Mouse (Mus musculus): Measurements from ENCODE around the gene Gsk3b. TPM values are rescaled to one million over a fixed set of nuclear protein-coding genes. Genes with fewer than 3 reads are reported as not detected.
"Not testable (repeated sequence)": the region's sequence is repeated elsewhere in the genome, so short reads cannot be mapped to it uniquely, and the experiment has no call there.

The Gsk3b gene
- polyA plus RNA-seq, 1 experiment from 2014 or later, result 29.6 TPM

DNA sequence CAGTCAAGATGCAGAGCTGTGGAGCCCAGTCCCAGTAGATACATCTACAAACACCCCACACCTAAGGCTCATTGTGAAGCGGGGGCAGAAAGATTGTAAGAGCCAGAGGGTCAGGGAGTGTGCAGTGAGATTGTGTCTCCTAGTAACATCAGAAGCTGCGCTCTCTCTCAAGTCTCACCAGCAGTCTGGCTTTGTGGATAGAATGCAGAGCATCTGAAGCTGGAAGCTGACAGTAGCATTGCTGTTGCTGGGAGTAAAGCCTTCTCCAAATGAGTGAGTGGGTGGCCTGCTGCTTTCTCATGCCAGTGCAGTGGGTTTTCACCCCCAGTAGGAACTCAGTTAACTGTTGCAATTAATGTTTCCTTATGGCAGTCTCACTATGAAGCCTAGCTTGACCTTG lies 25.3 kb downstream of the Gsk3b start:
- Histone ChIP-seq H3K36me3 (ENCODE audit: control insufficient read depth, insufficient read depth, low read length) (0 out of 2 replicates have a peak, but pooled peaks cover 2% of the 10 kb centered on the region), H3K4me3 (ENCODE audit: low read depth, low read length) (no peak overlapping the region), H3K9me3 (ENCODE audit: control insufficient read depth, low read length) (no peaks in the 10 kb centered on the region), H3K4me2 (no peak overlapping the region), H3K27me3 (replicated peaks; ENCODE audit: control insufficient read depth, insufficient read depth, low read length) (no peaks in the 10 kb centered on the region), H3K27ac (ENCODE audit: low read depth, low read length) (no peak overlapping the region), H3K9ac (ENCODE audit: low read depth, low read length) (no peak overlapping the region), H3K4me1 (replicated peaks; ENCODE audit: control insufficient read depth, insufficient read depth, low read length) (peaks cover 4% of the 10 kb centered on the region; the same call in 1 of the 2 replicates)
- 76% methylated on average over 2 of the region's 2 CpGs for WGBS
- DNase-seq (ENCODE audit: low spot score) (no peak), ATAC-seq (replicated peaks; ENCODE audit: low FRiP score) (no peak)

DNA sequence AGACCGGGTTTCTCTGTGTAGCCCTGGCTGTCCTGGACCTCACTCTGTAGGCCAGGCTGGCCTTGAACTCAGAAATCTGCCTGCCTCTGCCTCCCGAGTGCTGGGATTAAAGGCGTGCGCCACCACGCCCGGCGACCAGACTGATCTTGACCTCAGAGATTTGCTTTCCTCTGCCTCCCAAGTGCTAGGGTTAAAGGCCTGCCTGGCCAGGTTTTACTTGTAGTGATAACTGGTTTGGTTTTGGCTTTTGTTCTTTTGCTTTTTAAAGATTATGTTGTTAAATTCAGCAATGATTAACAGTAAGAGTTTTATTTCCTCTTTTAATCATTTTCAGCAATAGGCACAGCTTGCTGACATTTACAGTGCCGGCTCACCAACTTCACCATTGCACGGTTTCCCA lies 29.1 kb downstream of the Gsk3b start:
- not testable (repeated sequence) for H3K4me2 ChIP-seq; DNase-seq (ENCODE audit: low spot score); H3K4me3 ChIP-seq (ENCODE audit: low read depth, low read length); ATAC-seq (replicated peaks; ENCODE audit: low FRiP score); H3K27me3 ChIP-seq (replicated peaks; ENCODE audit: control insufficient read depth, insufficient read depth, low read length); H3K27ac ChIP-seq (ENCODE audit: low read depth, low read length); H3K4me1 ChIP-seq (replicated peaks; ENCODE audit: control insufficient read depth, insufficient read depth, low read length); H3K9ac ChIP-seq (ENCODE audit: low read depth, low read length); H3K36me3 ChIP-seq (ENCODE audit: control insufficient read depth, insufficient read depth, low read length); H3K9me3 ChIP-seq (ENCODE audit: control insufficient read depth, low read length)
- 80% methylated on average over 9 of the region's 9 CpGs for whole genome bisulfite sequencing

GRCm38 (mm10) chr16:38118723-38119122 lies 29.9 kb downstream of the Gsk3b start:
- 0 out of 2 replicates have a peak, but pooled peaks cover 2% of the 10 kb centered on the region for H3K36me3 ChIP-seq (ENCODE audit: control insufficient read depth, insufficient read depth, low read length)
- no peak overlapping the region for H3K27ac ChIP-seq (ENCODE audit: low read depth, low read length)
- no peaks in the 10 kb centered on the region for H3K27me3 ChIP-seq (replicated peaks; ENCODE audit: control insufficient read depth, insufficient read depth, low read length)
- no peak overlapping the region for H3K9ac ChIP-seq (ENCODE audit: low read depth, low read length)
- H3K4me1 ChIP-seq (replicated peaks; ENCODE audit: control insufficient read depth, insufficient read depth, low read length), result no peaks in the 10 kb centered on the region; the same call in 1 of the 2 replicates
- no peak for DNase-seq (ENCODE audit: low spot score)
- H3K9me3 ChIP-seq (ENCODE audit: control insufficient read depth, low read length), result no peaks in the 10 kb centered on the region
- 87% methylated on average over 1 of the region's 1 CpGs for WGBS
- ATAC-seq (replicated peaks; ENCODE audit: low FRiP score), result no peak
- H3K4me3 ChIP-seq (ENCODE audit: low read depth, low read length), result no peak overlapping the region
- H3K4me2 ChIP-seq, result no peak overlapping the region

- no peak overlapping the region for H3K4me3 ChIP-seq (ENCODE audit: low read depth, low read length)
- no peaks in the 10 kb centered on the region for H3K4me1 ChIP-seq (replicated peaks; ENCODE audit: control insufficient read depth, insufficient read depth, low read length)
- no peak overlapping the region for H3K4me2 ChIP-seq
- no peak overlapping the region for H3K9ac ChIP-seq (ENCODE audit: low read depth, low read length)
- no peaks in the 10 kb centered on the region for H3K9me3 ChIP-seq (ENCODE audit: control insufficient read depth, low read length)
- no peaks in the 10 kb centered on the region for H3K27me3 ChIP-seq (replicated peaks; ENCODE audit: control insufficient read depth, insufficient read depth, low read length)
- H3K27ac ChIP-seq (ENCODE audit: low read depth, low read length), result no peak overlapping the region
- WGBS, result 86% methylated on average over 5 of the region's 5 CpGs
- no peak for ATAC-seq (replicated peaks; ENCODE audit: low FRiP score)
- DNase-seq (ENCODE audit: low spot score), result no peak
- H3K36me3 ChIP-seq (ENCODE audit: control insufficient read depth, insufficient read depth, low read length), result 0 out of 2 replicates have a peak, but pooled peaks cover 2% of the 10 kb centered on the region
Observed at GRCm38 (mm10) chr16:38119286-38119685, 30.5 kb downstream of the Gsk3b start.

DNA sequence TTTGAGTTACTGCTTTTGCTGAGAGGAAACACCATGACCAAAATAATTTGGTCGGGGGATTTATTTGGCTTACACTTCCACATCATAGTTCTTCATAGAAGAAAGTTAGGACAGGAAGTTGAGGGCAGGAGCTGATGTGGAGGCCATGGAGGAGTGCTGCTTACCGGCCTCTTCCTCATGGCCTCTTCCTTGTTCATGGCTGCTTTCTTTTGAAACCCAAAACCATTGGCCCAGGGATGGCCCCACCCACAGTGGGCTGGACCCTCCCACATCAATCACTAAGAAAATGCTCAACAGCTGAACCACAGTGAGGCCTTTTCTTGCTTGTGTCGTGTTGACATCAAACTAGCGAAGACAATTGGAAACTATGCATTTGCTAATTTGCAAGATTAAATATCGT lies 40.4 kb downstream of the Gsk3b start:
- Histone ChIP-seq H3K4me1 (replicated peaks; ENCODE audit: control insufficient read depth, insufficient read depth, low read length) (peaks cover 21% of the 10 kb centered on the region), H3K4me2 (no peak overlapping the region), H3K9ac (ENCODE audit: low read depth, low read length) (no peak overlapping the region), H3K27me3 (replicated peaks; ENCODE audit: control insufficient read depth, insufficient read depth, low read length) (no peaks in the 10 kb centered on the region), H3K36me3 (ENCODE audit: control insufficient read depth, insufficient read depth, low read length) (no peaks in the 10 kb centered on the region), H3K4me3 (ENCODE audit: low read depth, low read length) (no peak overlapping the region), H3K9me3 (ENCODE audit: control insufficient read depth, low read length) (no peaks in the 10 kb centered on the region), H3K27ac (ENCODE audit: low read depth, low read length) (no peak overlapping the region)
- ATAC-seq (replicated peaks; ENCODE audit: low FRiP score) (no peak), DNase-seq (ENCODE audit: low spot score) (no peak)
- 74% methylated on average over 5 of the region's 5 CpGs for WGBS

DNA sequence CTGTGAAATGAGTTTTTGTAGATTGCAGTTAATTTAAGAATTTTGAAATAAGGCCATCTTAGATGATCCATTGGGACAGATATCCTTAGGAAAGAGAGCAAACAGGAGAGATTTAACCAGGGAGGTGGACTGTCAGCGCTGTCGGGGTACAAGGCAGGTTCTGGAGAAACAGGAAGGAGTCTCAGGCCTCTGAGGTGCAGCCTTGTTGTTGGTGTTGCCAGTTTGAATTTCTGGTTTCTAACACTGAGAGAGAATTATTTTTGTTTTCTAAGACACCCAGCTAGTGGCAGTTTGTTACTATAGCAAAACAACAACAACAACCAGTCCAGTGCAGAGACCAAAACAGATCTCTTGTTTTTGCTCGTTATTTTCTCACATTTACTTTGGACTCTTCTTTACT lies 42.2 kb downstream of the Gsk3b start:
- Histone ChIP-seq H3K4me1 (replicated peaks; ENCODE audit: control insufficient read depth, insufficient read depth, low read length) (peaks cover 24% of the 10 kb centered on the region), H3K9ac (ENCODE audit: low read depth, low read length) (no peak overlapping the region), H3K4me2 (no peak overlapping the region; the same call in 1 of the 2 replicates), H3K4me3 (ENCODE audit: low read depth, low read length) (no peak overlapping the region), H3K27me3 (replicated peaks; ENCODE audit: control insufficient read depth, insufficient read depth, low read length) (no peaks in the 10 kb centered on the region), H3K36me3 (ENCODE audit: control insufficient read depth, insufficient read depth, low read length) (peaks cover 4% of the 10 kb centered on the region; the same call in 1 of the 2 replicates), H3K27ac (ENCODE audit: low read depth, low read length) (no peak overlapping the region), H3K9me3 (ENCODE audit: control insufficient read depth, low read length) (no peaks in the 10 kb centered on the region)
- DNase-seq (ENCODE audit: low spot score) (no peak), ATAC-seq (replicated peaks; ENCODE audit: low FRiP score) (no peak)
- 61% methylated on average over 3 of the region's 3 CpGs for WGBS

DNA sequence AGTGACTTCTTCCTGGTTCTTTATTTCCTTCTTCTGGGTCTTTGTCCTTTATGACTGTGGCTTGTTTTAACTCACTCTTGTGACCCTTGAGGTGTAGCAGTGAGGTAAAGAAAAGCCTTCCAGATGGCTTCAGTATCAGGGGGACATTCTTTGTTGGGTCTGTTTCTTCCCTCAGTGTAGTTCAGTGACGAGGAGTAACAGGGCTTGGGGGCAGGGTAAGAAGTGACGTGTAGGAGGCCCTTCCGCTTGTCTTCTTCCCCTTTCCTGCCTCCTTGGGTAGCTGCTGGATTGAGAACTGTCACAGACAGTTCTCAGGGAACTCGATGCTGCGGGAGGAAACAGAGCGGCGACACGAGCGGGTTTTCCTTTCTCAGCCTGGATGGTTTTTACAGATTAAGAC lies 43.0 kb downstream of the Gsk3b start:
- peak; percentile 63 for ATAC-seq (replicated peaks; ENCODE audit: low FRiP score)
- H3K9ac ChIP-seq (ENCODE audit: low read depth, low read length), result no peak overlapping the region
- no peaks in the 10 kb centered on the region for H3K27me3 ChIP-seq (replicated peaks; ENCODE audit: control insufficient read depth, insufficient read depth, low read length)
- peaks cover 4% of the 10 kb centered on the region; the same call in 1 of the 2 replicates for H3K36me3 ChIP-seq (ENCODE audit: control insufficient read depth, insufficient read depth, low read length)
- H3K4me3 ChIP-seq (ENCODE audit: low read depth, low read length), result peak overlapping the region; percentile 20; the same call in 1 of the 2 replicates
- H3K9me3 ChIP-seq (ENCODE audit: control insufficient read depth, low read length), result no peaks in the 10 kb centered on the region
- H3K4me1 ChIP-seq (replicated peaks; ENCODE audit: control insufficient read depth, insufficient read depth, low read length), result peaks cover 24% of the 10 kb centered on the region
- H3K27ac ChIP-seq (ENCODE audit: low read depth, low read length), result 0 out of 2 replicates have a peak overlapping the region, but pooled peaks have one; percentile 8
- WGBS, result 18% methylated on average over 9 of the region's 9 CpGs
- DNase-seq (ENCODE audit: low spot score), result no peak
- peak overlapping the region; percentile 57 for H3K4me2 ChIP-seq

- H3K9ac ChIP-seq (ENCODE audit: low read depth, low read length), result no peak overlapping the region
- ATAC-seq (replicated peaks; ENCODE audit: low FRiP score) (no peak), DNase-seq (ENCODE audit: low spot score) (no peak)
- H3K9me3 ChIP-seq (ENCODE audit: control insufficient read depth, low read length), result no peaks in the 10 kb centered on the region
- peak overlapping the region; percentile 57 for H3K4me2 ChIP-seq
- H3K4me1 ChIP-seq (replicated peaks; ENCODE audit: control insufficient read depth, insufficient read depth, low read length), result peaks cover 24% of the 10 kb centered on the region
- peak overlapping the region; percentile 20; the same call in 1 of the 2 replicates for H3K4me3 ChIP-seq (ENCODE audit: low read depth, low read length)
- no peaks in the 10 kb centered on the region for H3K27me3 ChIP-seq (replicated peaks; ENCODE audit: control insufficient read depth, insufficient read depth, low read length)
- no peak overlapping the region for H3K27ac ChIP-seq (ENCODE audit: low read depth, low read length)
- peaks cover 4% of the 10 kb centered on the region; the same call in 1 of the 2 replicates for H3K36me3 ChIP-seq (ENCODE audit: control insufficient read depth, insufficient read depth, low read length)
- 64% methylated on average over 7 of the region's 7 CpGs for WGBS
Observed at GRCm38 (mm10) chr16:38132210-38132609, 43.4 kb downstream of the Gsk3b start.

DNA sequence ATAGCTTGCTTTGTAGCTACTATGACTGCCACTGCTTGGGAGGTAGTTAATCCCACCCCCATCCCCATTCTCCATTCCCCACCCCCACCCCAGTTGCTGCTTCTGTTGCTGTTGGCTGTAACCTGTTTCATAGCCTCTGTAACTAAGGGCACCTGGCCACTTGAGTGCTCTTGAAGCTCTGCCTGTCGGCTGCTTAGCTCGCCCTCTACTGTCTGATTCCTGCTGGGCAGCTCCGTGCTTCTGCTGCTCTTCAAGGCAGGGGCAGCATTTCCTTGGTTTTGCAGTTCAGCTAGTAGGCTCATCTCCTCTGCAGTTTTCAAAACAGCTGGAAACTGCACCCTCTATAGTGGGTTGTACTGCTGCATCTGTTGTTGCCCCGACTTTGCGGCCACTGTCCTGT lies 48.5 kb downstream of the Gsk3b start:
- Histone ChIP-seq H3K9ac (ENCODE audit: low read depth, low read length) (no peak overlapping the region), H3K4me3 (ENCODE audit: low read depth, low read length) (no peak overlapping the region), H3K27me3 (replicated peaks; ENCODE audit: control insufficient read depth, insufficient read depth, low read length) (no peaks in the 10 kb centered on the region), H3K4me2 (no peak overlapping the region), H3K36me3 (ENCODE audit: control insufficient read depth, insufficient read depth, low read length) (peaks cover 4% of the 10 kb centered on the region; the same call in 1 of the 2 replicates), H3K27ac (ENCODE audit: low read depth, low read length) (no peak overlapping the region), H3K4me1 (replicated peaks; ENCODE audit: control insufficient read depth, insufficient read depth, low read length) (peaks cover 5% of the 10 kb centered on the region), H3K9me3 (ENCODE audit: control insufficient read depth, low read length) (no peaks in the 10 kb centered on the region)
- WGBS, result 47% methylated on average over 5 of the region's 5 CpGs
- DNase-seq (ENCODE audit: low spot score) (no peak), ATAC-seq (replicated peaks; ENCODE audit: low FRiP score) (no peak)

All from liver, embryonic 11.5 days (tissue).